In the genomic region with DNA sequence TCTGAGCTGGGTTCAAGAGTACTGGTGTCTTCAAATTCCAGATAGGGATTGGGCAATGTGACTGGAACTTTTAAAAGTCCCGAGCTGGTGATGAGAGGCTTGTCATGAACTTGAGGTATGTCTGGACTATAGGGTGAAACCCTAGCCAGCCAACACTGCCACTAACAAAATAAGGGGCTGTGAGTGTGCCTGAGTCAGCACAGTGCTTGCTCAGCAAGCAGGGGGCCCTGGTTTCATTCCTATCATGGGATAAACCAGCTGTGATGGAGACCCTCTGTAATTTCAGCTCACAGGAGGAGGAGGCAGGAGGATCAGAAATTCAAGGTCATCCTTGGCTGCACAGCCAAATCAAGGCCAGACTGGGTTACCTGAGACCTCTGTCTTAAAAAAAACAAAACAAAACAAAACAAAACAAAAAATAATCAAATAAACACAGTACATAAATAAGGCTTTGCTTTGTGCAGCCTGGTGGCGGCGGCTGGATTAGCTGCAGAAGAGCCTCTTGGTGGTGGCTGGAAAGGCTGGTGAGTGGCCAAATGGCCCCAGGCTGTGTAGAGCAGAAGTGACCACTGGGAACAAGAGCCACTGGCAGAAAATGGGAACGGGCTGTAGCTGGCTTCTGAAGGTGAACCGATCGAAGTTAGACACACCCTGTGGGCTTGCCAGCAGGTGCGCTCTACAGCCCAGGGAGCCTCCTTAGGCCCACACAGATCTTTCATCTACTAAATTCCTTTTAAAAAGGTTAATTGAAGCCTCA, we compare ENCODE assay signal across 12 mouse cellular contexts. TPM values are rescaled to one million over a fixed set of nuclear protein-coding genes. Genes with fewer than 3 reads are reported as not detected.
DNase-seq lines count a peak whose midpoint lies in the region; ATAC-seq and TF ChIP-seq lines count a peak whose summit lies in the region.
"Had no signal": no experiment of that assay in that cellular context is flagged by ENCODE, and none has a peak within 500 bp of the region (broad histone marks: within the 10 kb centered on the region; RNA-seq: fewer than 3 reads in every experiment).

No protein-coding gene starts in this region.

- WGBS in forebrain, embryonic 10.5 days: 67% methylated on average over 7 of the region's 7 CpGs
- 73% methylated on average over 7 of the region's 7 CpGs for WGBS in forebrain, embryonic 16.5 days
- 61% methylated on average over 7 of the region's 7 CpGs for WGBS in intestine, embryonic 15.5 days
- 65% methylated on average over 7 of the region's 7 CpGs for WGBS in intestine, embryonic 16.5 days
- 39% methylated on average over 7 of the region's 7 CpGs for WGBS in kidney, embryonic 16.5 days

- H3K9me3 ChIP-seq in forebrain, embryonic 10.5 days: peaks cover 9% of the 10 kb centered on the region; the same call in 1 of the 2 replicates
- no peaks in the 10 kb centered on the region for H3K9me3 ChIP-seq in forebrain, embryonic 16.5 days (ENCODE audit: control insufficient read depth, low read length)
- H3K9me3 ChIP-seq in intestine, embryonic 15.5 days: no peaks in the 10 kb centered on the region
- H3K9me3 ChIP-seq in intestine, embryonic 16.5 days (ENCODE audit: control insufficient read depth, low read length): no peaks in the 10 kb centered on the region
- H3K9me3 ChIP-seq in E14TG2a.4 (ENCODE audit: low read length): peaks cover 20% of the 10 kb centered on the region
- peaks cover 3% of the 10 kb centered on the region; the same call in 1 of the 2 replicates for H3K9me3 ChIP-seq in kidney, embryonic 16.5 days (ENCODE audit: low read length)

- no peak for ATAC-seq in forebrain, embryonic 16.5 days
- 0 out of 2 replicates have a peak, but pooled peaks have one; percentile 11 for ATAC-seq in intestine, embryonic 15.5 days
- no peak for ATAC-seq in intestine, embryonic 16.5 days
- ATAC-seq in kidney, embryonic 16.5 days (ENCODE audit: low FRiP score, low TSS enrichment): peak; percentile 53

- DNase-seq in forebrain, embryonic 10.5 days (ENCODE audit: extremely low spot score, low spot score): no peak
- no peak for DNase-seq in cerebellum, adult 11-12 months
- no peak for DNase-seq in cerebellum, postnatal 14 days
- DNase-seq: adrenal gland, adult 8-10 months; cerebellum, adult 11 months had no signal

- H3K27me3 ChIP-seq in forebrain, embryonic 10.5 days (ENCODE audit: poor library complexity, severe bottlenecking): peaks cover 16% of the 10 kb centered on the region
- H3K27me3 ChIP-seq in forebrain, embryonic 16.5 days (replicated peaks; ENCODE audit: control insufficient read depth, insufficient read depth, low read length): peaks cover 13% of the 10 kb centered on the region
- no peaks in the 10 kb centered on the region for H3K27me3 ChIP-seq in intestine, embryonic 15.5 days (replicated peaks)
- H3K27me3 ChIP-seq in intestine, embryonic 16.5 days (replicated peaks; ENCODE audit: control insufficient read depth, insufficient read depth, low read length): no peaks in the 10 kb centered on the region
- peaks cover 24% of the 10 kb centered on the region for H3K27me3 ChIP-seq in E14TG2a.4 (ENCODE audit: insufficient read depth, low read length)
- H3K27me3 ChIP-seq in kidney, embryonic 16.5 days (ENCODE audit: insufficient read depth, low read length): no peaks in the 10 kb centered on the region

- peaks cover 42% of the 10 kb centered on the region for H3K4me1 ChIP-seq in forebrain, embryonic 10.5 days
- H3K4me1 ChIP-seq in forebrain, embryonic 16.5 days (replicated peaks; ENCODE audit: control insufficient read depth, insufficient read depth, low read length): peaks cover 5% of the 10 kb centered on the region
- peaks cover 15% of the 10 kb centered on the region for H3K4me1 ChIP-seq in intestine, embryonic 15.5 days (replicated peaks)
- H3K4me1 ChIP-seq in intestine, embryonic 16.5 days (ENCODE audit: control insufficient read depth, insufficient read depth, low read length): no peaks in the 10 kb centered on the region; the same call in 1 of the 2 replicates
- peaks cover 43% of the 10 kb centered on the region for H3K4me1 ChIP-seq in E14TG2a.4 (replicated peaks; ENCODE audit: low read depth, low read length)
- peaks cover 51% of the 10 kb centered on the region for H3K4me1 ChIP-seq in kidney, embryonic 16.5 days (ENCODE audit: insufficient read depth, low read length)

- no peak for TF ChIP-seq CTCF in E14TG2a.4 (conservative IDR thresholded peaks at IDR 0.05; ENCODE audit: low read length)

- H3K27ac ChIP-seq in forebrain, embryonic 10.5 days: peak overlapping the region; percentile 83
- no peak overlapping the region for H3K27ac ChIP-seq in forebrain, embryonic 16.5 days (ENCODE audit: low read length)
- H3K27ac ChIP-seq in intestine, embryonic 15.5 days: no peak overlapping the region
- no peak overlapping the region for H3K27ac ChIP-seq in intestine, embryonic 16.5 days (ENCODE audit: low read length)
- H3K27ac ChIP-seq in kidney, embryonic 16.5 days (ENCODE audit: low read length): peak overlapping the region; percentile 85
- H3K27ac ChIP-seq: layer of hippocampus, adult 2 months had no signal

- H3K36me3 ChIP-seq in forebrain, embryonic 10.5 days (replicated peaks): no peaks in the 10 kb centered on the region
- no peaks in the 10 kb centered on the region for H3K36me3 ChIP-seq in forebrain, embryonic 16.5 days (ENCODE audit: control insufficient read depth, insufficient read depth)
- no peaks in the 10 kb centered on the region for H3K36me3 ChIP-seq in intestine, embryonic 15.5 days
- no peaks in the 10 kb centered on the region for H3K36me3 ChIP-seq in intestine, embryonic 16.5 days (ENCODE audit: control insufficient read depth, insufficient read depth, low read length)
- no peaks in the 10 kb centered on the region for H3K36me3 ChIP-seq in E14TG2a.4 (ENCODE audit: insufficient read depth, low read length)
- H3K36me3 ChIP-seq in kidney, embryonic 16.5 days (ENCODE audit: insufficient read depth, low read length): no peaks in the 10 kb centered on the region

- no peak overlapping the region for H3K9ac ChIP-seq in forebrain, embryonic 16.5 days (replicated peaks; ENCODE audit: low read depth, low read length)
- no peak overlapping the region for H3K9ac ChIP-seq in intestine, embryonic 15.5 days
- H3K9ac ChIP-seq in intestine, embryonic 16.5 days (ENCODE audit: low read depth, low read length): no peak overlapping the region
- H3K9ac ChIP-seq in kidney, embryonic 16.5 days (replicated peaks; ENCODE audit: low read length): peak overlapping the region; percentile 55

- H3K4me2 ChIP-seq in forebrain, embryonic 16.5 days (ENCODE audit: low read length): no peak overlapping the region
- no peak overlapping the region for H3K4me2 ChIP-seq in intestine, embryonic 15.5 days (replicated peaks)
- no peak overlapping the region for H3K4me2 ChIP-seq in intestine, embryonic 16.5 days (ENCODE audit: low read depth, low read length)
- peak overlapping the region; percentile 30; the same call in 1 of the 2 replicates for H3K4me2 ChIP-seq in kidney, embryonic 16.5 days (replicated peaks; ENCODE audit: low read depth, low read length)

- H3K4me3 ChIP-seq in forebrain, embryonic 10.5 days: peak overlapping the region; percentile 24
- no peak overlapping the region for H3K4me3 ChIP-seq in forebrain, embryonic 16.5 days (replicated peaks; ENCODE audit: low read length)
- no peak overlapping the region for H3K4me3 ChIP-seq in intestine, embryonic 15.5 days (replicated peaks)
- no peak overlapping the region for H3K4me3 ChIP-seq in intestine, embryonic 16.5 days (ENCODE audit: low read length)
- H3K4me3 ChIP-seq in E14TG2a.4 (replicated peaks; ENCODE audit: low read length): peak overlapping the region; percentile 60
- 0 out of 2 replicates have a peak overlapping the region, but pooled peaks have one; percentile 1 for H3K4me3 ChIP-seq in kidney, embryonic 16.5 days (ENCODE audit: low read length)
- H3K4me3 ChIP-seq: layer of hippocampus, adult 2 months had no signal

RNA-seq across cellular contexts. Expression of a gene that starts 6.3 kb away (rescaled TPM):
- polyA plus RNA-seq in forebrain, embryonic 10.5 days (2016; fragmentation: Nextera tagmentation; extraction: Ambion mirVana): 31.7 and 32.3 TPM in 2 replicates
- 6.1 and 7.0 TPM in 2 replicates for polyA plus RNA-seq in forebrain, embryonic 16.5 days (2015; fragmentation: Nextera tagmentation; extraction: Ambion mirVana)
- 15.5 and 16.0 TPM in 2 replicates for polyA plus RNA-seq in intestine, embryonic 15.5 days (2015; fragmentation: Nextera tagmentation; extraction: Ambion mirVana)
- 10.5 and 10.9 TPM in 2 replicates for polyA plus RNA-seq in intestine, embryonic 16.5 days (2015; fragmentation: Nextera tagmentation; extraction: Ambion mirVana)
- 153 and 162 TPM in 2 replicates for polyA plus RNA-seq in kidney, embryonic 16.5 days (2015; fragmentation: Nextera tagmentation; extraction: Ambion mirVana)

RNA-seq across cellular contexts. Expression of a gene that starts 45.2 kb away (rescaled TPM):
- polyA plus RNA-seq in forebrain, embryonic 10.5 days (2016; fragmentation: Nextera tagmentation; extraction: Ambion mirVana): 0.42 and 1.3 TPM in 2 replicates
- polyA plus RNA-seq in forebrain, embryonic 16.5 days (2015; fragmentation: Nextera tagmentation; extraction: Ambion mirVana): 0.94 and 0.95 TPM in 2 replicates
- polyA plus RNA-seq in intestine, embryonic 15.5 days (2015; fragmentation: Nextera tagmentation; extraction: Ambion mirVana): 1.2 and 2.2 TPM in 2 replicates
- polyA plus RNA-seq in intestine, embryonic 16.5 days (2015; fragmentation: Nextera tagmentation; extraction: Ambion mirVana): 2.5 and 2.6 TPM in 2 replicates
- 1.8 and 2.2 TPM in 2 replicates for polyA plus RNA-seq in kidney, embryonic 16.5 days (2015; fragmentation: Nextera tagmentation; extraction: Ambion mirVana)

RNA-seq across cellular contexts. Expression of a gene that starts 45.9 kb away (rescaled TPM):
- 0.21 TPM in 1 of 2 replicates, not detected in the other for polyA plus RNA-seq in forebrain, embryonic 10.5 days (2016; fragmentation: Nextera tagmentation; extraction: Ambion mirVana)
- not detected in 2 replicates for polyA plus RNA-seq in forebrain, embryonic 16.5 days (2015; fragmentation: Nextera tagmentation; extraction: Ambion mirVana)
- polyA plus RNA-seq in intestine, embryonic 15.5 days (2015; fragmentation: Nextera tagmentation; extraction: Ambion mirVana): 0.21 and 0.51 TPM in 2 replicates
- polyA plus RNA-seq in intestine, embryonic 16.5 days (2015; fragmentation: Nextera tagmentation; extraction: Ambion mirVana): 0.20 and 0.43 TPM in 2 replicates
- not detected in 2 replicates for polyA plus RNA-seq in kidney, embryonic 16.5 days (2015; fragmentation: Nextera tagmentation; extraction: Ambion mirVana)
- polyA plus RNA-seq: liver, adult 2 months had no signal

RNA-seq across cellular contexts. Expression of a gene that starts 48.9 kb away (rescaled TPM):
- polyA plus RNA-seq in forebrain, embryonic 10.5 days (2016; fragmentation: Nextera tagmentation; extraction: Ambion mirVana): 20.7 and 20.8 TPM in 2 replicates
- 18.5 and 19.4 TPM in 2 replicates for polyA plus RNA-seq in forebrain, embryonic 16.5 days (2015; fragmentation: Nextera tagmentation; extraction: Ambion mirVana)
- 1.4 and 1.5 TPM in 2 replicates for polyA plus RNA-seq in intestine, embryonic 15.5 days (2015; fragmentation: Nextera tagmentation; extraction: Ambion mirVana)
- 0.71 and 0.87 TPM in 2 replicates for polyA plus RNA-seq in intestine, embryonic 16.5 days (2015; fragmentation: Nextera tagmentation; extraction: Ambion mirVana)
- polyA plus RNA-seq in kidney, embryonic 16.5 days (2015; fragmentation: Nextera tagmentation; extraction: Ambion mirVana): 0.47 and 0.54 TPM in 2 replicates
- polyA plus RNA-seq: liver, adult 2 months had no signal

Comparison
In these comparisons a context has a peak if more than half of its experiments do, and no peak if none do; other contexts are left out.
1. H3K27ac ChIP-seq: peak in forebrain, embryonic 10.5 days (single experiment) and kidney, embryonic 16.5 days (single experiment); none in forebrain, embryonic 16.5 days (single experiment), intestine, embryonic 15.5 days (single experiment) and intestine, embryonic 16.5 days (single experiment).
2. H3K4me3 ChIP-seq: peak in forebrain, embryonic 10.5 days (single experiment), E14TG2a.4 (single experiment) and kidney, embryonic 16.5 days (single experiment); none in forebrain, embryonic 16.5 days (single experiment), intestine, embryonic 15.5 days (single experiment) and intestine, embryonic 16.5 days (single experiment).
3. ATAC-seq: peak in intestine, embryonic 15.5 days (single experiment) and kidney, embryonic 16.5 days (single experiment); none in forebrain, embryonic 16.5 days (single experiment) and intestine, embryonic 16.5 days (single experiment).